Mouse (Mus musculus) CD4-positive, CD25-positive, alpha-beta regulatory T cell, adult 4 months (primary cell): ENCODE results near the gene Hist2h2aa1. TPM values are rescaled to one million over a fixed set of nuclear protein-coding genes. Genes with fewer than 3 reads are reported as not detected.

Source experiments
- ATAC-seq: one replicate; pipeline ENCODE4 v1.8.0; 2017
- polyA plus RNA-seq, 2 experiments: library from polyadenylated mRNA; unstranded; fragments of 100-300 nt; shearing (Covaris generic); gene quantifications; one replicate each; pipeline ENCODE4 v1.2.1; 2017

Gene Hist2h2aa1
- polyA plus RNA-seq, 2 experiments from 2014 or later = 21.7 TPM; not detected in 1

- ATAC-seq = no peak
Observed at GRCm38 (mm10) chr3:96254683-96255355, 9.5 kb downstream of the Hist2h2aa1 start.

- peak; percentile 54 for ATAC-seq
Observed at GRCm38 (mm10) chr3:96255926-96256593, 10.8 kb downstream of the Hist2h2aa1 start.

DNA sequence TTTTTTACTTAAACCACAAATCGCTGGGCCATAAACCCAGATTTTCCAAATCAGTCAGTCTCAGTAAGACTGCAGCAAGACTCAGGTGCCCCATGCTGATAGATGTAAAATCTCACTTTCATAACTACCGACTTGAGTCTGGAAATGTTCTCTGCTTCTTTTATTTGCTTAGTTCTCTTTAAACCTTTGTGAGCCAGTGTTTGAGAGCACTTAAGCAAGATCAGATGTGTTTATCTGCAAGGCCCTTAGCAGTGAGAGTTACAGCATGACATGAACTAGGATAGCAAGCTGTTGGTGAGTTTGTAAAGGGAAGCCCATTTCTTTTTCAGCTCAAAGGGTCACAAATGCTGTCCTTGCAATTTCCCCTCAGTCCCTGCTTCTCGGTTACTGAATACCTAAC lies 11.9 kb downstream of the Hist2h2aa1 start:
- no peak for ATAC-seq

DNA sequence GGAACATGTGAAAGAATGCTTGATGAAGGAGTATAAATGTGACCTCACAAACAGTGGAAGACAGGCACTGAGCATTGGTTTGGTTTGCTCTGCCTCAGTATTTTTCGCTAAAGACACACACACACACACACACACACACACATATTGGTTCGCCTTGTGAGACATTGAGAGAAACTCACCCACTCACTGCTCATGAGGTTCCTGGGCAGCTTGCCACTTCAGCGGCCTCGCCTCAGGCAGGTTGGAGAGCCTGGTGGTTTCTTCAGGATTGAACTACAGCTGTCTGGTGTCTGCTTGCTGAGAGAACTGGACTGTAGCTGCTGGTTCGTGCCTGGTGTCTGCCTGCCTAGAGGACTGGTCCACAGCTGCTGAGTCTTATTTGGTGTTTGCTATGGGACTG lies 14.9 kb downstream of the Hist2h2aa1 start:
- no peak for ATAC-seq

DNA sequence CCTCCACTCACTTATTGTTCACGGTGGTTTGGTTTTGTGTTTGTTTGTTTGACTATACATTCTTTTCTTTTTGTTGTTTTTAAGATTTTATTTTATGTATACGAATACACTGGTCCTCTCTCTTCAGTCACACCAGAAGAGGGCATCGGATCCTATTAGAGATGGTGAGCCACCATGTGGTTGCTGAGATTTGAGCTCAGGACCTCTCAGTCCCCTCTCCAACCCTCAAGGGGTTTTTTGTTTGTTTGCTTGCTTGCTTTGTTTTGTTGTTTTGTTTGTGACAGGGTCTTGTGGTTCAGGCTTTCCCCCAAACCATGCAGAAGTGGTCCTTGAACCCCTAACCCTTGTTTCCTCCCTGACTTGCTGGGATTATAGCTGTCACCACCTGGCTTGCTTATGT lies 16.3 kb downstream of the Hist2h2aa1 start:
- ATAC-seq = no peak

DNA sequence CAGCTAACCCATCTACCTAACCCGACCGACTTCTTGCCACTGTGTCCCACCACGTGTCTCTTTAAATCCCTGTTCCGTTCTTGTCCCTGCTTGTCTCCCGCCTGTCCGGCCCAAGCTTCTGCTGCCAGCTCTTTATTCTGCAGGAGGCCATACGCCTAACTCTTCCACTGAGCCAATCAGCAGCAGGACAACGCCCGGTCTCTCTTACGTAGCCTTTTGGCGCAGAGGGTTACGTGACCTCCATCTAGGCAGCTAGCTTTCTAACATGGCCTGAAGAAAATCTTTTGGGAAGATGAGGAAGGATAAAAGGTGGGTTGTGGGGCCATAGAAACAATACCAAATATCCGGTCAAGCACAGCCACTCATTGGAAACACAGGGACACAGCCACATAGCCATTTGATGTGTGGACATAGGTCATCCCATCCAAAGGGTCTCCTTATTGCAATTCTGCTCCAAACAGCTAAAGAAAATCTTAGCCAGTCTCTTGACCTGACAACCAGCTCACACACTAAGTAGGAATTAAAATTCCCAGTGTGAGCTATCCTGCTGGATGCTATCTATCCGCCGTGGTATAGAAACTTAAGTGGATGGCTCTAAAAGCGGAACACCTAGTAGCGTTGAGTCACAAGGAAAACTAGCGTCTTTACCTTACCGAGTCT lies 17.0 kb downstream of the Hist2h2aa1 start:
- ATAC-seq = peak; percentile 67

GRCm38 (mm10) chr3:96262979-96263550 lies 17.8 kb downstream of the Hist2h2aa1 start, which contains the start of gene Hist2h4:
Gene Hist2h4 (minus strand): TSS chr3:96263311.
- peak; percentile 83 for ATAC-seq

DNA sequence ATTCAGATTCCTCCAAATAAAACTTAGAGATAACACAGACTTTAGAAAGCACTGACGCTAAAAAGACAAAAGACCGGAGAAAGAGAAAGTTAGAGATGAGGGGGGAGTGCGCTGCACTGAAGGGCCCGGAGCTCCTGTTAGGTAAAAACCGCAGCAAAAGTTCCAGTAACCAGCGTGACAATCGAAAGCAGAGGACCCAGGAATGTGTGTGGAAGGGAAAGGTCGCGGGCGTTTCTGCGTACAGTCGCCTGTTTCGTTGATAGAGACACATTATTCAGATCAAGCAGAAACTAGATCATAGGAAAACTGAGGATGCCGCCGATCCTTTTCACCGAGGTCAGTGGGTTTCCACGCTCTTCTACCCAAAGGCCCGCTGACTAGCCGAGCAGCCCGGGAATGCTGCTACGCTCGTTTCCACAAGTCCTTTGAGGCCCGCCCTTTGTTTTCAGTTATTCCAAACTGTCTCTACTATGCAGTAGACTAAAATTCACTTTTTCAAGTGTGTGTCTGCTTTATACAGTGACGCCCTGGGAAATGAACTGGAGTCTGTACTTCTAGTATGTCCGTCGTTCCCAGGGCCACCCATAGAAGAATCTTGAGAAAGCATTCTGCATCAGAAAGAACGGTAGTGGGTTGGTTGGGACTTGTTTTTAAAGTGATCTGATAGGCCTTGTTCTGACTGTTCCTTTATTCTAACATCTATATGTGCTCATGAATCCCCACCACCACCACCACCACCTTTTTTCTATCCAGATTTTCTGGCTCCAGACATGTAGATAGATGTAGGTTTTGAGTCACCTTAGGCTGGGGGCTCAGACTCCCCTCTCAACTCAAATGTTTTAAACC lies 18.5 kb downstream of the Hist2h2aa1 start:
- ATAC-seq = peak; percentile 34

DNA sequence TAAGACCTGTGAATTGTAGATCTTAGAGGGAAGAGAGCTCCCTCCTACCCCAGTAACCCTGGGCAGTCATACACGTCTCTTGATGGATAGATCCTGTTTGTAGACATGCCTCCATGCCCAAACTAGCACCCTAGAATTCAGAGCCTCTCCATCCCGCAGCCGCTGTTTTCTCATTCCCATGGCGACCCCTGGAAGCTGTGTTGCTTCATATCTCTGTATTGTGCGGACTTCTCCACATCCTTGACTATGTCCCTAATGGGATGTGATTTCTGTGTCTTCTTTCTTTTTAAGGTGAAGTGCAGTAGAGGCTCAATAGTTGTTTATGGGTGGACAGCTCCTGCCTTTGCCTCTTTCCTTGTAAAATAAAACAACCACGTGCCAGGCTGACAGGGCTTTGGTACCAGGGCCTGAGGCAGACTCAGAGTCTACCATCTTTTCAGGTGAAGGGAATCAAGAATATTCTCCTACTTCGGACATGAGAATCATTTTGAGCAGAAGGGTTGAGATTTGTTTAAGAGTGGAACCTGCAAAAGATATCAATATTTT lies 19.2 kb downstream of the Hist2h2aa1 start:
- ATAC-seq = no peak

- no peak for ATAC-seq
Observed at GRCm38 (mm10) chr3:96266132-96266710, 20.9 kb downstream of the Hist2h2aa1 start.

DNA sequence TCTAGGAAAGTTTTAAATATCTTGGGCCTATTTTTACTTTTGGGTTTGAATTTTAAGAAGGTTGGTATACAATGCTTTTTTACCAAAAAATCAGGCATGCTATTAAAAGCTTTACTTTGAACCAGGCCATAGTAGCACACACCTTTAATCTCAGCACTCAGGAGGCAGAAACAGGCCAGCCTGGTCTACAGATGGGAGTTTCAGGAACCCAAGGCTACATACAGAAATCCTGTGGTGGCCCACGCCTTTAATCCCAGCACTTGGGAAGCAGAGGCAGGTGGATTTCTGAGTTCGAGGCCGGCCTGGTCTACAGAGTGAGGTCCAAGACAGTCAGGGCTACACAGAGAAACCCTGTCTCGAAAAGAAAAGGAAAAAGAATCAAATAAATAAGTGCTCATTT lies 22.2 kb downstream of the Hist2h2aa1 start:
- no peak for ATAC-seq

GRCm38 (mm10) chr3:96268051-96268775 lies 22.9 kb downstream of the Hist2h2aa1 start, which contains the start of gene Hist2h3b:
Gene Hist2h3b (plus strand): TSS chr3:96268654.
- peak; percentile 38 for ATAC-seq

DNA sequence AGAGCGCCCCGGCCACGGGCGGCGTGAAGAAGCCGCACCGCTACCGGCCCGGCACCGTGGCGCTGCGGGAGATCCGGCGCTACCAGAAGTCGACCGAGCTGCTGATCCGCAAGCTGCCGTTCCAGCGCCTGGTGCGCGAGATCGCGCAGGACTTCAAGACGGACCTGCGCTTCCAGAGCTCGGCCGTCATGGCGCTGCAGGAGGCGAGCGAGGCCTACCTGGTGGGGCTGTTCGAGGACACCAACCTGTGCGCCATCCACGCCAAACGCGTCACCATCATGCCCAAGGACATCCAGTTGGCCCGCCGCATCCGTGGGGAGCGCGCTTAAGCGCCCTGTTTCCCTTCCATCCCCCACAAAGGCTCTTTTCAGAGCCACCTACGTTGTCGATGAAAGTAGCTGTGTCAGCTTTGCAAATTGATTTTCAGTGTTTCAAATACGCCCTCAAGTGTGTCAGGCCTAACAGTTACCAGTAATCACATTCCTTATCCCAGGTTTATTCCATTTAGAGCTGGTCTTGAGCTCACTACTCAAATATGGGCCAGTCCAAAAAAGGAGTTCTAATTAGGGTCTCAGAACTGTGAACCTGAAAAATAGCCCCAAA lies 23.6 kb downstream of the Hist2h2aa1 start:
- ATAC-seq = peak; percentile 35

DNA sequence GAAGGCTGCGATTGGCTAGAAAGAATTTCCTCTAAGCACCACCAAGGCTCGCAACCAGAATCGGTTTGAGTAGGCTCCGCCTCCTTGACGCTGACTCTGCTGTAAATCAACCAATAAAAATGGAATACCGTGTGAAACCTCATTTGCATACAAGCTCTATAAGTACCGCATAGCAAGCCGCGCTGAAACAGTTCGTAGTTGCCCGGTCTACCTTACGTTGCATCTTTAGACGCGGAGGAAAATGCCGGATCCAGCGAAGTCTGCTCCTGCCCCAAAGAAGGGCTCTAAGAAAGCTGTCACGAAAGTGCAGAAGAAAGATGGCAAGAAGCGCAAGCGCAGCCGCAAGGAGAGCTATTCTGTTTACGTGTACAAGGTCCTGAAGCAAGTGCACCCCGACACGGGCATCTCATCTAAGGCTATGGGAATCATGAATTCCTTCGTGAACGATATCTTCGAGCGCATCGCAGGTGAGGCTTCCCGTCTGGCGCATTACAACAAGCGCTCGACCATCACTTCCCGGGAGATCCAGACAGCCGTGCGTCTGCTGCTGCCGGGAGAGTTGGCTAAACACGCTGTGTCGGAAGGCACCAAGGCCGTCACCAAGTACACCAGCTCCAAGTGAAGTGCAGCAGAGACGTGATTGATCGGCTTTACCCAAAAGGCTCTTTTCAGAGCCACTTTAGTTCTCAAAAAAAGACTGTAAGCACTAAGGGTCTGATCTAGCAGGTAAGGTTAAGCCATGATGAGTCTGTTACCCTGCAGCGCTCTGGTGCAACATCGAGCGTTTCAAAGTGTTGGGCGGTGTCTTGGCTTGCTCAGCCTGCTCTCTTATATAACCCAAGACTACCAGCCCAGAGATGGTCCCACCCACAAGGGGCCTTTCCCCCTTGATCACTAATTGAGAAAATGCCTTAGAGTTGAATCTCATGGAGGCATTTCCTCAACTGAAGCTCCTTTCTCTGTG lies 24.5 kb downstream of the Hist2h2aa1 start, which contains the start of gene Hist2h2bb:
Gene Hist2h2bb, plus strand, starts transcription at position 242 of the 964 bp plus-strand sequence.
- ATAC-seq = peak; percentile 86

DNA sequence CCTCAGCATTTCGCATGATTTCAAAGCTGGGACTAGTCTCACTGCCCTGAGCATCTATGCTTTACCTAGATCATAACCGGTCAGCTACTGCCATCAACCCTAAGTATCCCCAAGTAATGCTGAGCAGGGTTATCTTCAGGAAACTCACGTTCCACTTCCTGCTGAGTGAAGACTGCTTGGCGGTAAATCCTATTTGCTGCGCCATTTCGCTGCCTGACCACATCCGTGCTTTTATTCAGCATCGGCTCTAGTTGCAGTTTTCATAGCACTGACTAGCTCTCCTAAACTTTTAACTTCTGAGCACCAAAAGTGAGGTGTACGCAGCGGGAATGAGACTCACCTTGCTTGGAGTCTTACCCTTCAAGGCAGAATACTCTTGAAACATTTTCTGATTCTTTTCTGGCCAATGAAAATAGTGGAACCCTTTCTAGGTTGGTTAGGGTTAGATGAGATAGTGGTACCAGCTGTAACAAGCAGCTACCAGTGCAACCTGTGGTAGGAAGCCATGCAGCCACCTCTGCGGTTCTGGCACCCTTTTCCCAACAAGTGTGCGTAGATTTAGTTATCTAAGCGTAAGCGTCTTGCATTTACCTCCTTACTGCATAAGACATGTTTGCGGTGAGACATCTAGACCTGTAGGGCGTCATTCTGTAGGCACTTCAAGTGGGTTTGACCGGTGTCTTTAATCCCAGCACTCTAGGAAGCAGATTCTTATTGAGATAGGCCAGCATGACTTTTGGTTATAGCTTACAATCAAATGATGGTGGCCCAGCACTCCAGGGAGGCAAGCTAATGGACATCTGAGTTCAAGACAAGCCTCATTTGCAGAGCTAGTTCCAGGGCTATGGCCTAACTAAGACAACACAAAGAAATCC lies 28.5 kb downstream of the Hist2h2aa1 start:
- peak; percentile 42 for ATAC-seq

DNA sequence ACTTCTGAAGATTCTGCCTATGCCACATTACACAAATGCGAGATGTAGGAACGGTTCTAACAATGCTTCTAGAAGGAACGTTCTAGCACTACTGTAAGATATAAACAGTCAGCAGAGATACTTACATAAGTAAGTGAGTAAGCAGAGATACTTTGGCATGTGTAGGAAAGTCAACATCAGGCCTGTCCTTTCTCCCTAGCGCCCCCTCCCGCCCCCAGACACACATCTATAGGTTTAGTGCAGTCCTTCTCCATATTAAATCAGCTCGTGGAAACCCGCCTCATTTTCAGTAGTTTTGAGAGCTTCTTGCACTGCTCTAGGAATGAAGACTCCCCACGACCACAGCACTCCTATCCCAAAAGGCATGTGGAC lies 32.1 kb downstream of the Hist2h2aa1 start:
- no peak for ATAC-seq

DNA sequence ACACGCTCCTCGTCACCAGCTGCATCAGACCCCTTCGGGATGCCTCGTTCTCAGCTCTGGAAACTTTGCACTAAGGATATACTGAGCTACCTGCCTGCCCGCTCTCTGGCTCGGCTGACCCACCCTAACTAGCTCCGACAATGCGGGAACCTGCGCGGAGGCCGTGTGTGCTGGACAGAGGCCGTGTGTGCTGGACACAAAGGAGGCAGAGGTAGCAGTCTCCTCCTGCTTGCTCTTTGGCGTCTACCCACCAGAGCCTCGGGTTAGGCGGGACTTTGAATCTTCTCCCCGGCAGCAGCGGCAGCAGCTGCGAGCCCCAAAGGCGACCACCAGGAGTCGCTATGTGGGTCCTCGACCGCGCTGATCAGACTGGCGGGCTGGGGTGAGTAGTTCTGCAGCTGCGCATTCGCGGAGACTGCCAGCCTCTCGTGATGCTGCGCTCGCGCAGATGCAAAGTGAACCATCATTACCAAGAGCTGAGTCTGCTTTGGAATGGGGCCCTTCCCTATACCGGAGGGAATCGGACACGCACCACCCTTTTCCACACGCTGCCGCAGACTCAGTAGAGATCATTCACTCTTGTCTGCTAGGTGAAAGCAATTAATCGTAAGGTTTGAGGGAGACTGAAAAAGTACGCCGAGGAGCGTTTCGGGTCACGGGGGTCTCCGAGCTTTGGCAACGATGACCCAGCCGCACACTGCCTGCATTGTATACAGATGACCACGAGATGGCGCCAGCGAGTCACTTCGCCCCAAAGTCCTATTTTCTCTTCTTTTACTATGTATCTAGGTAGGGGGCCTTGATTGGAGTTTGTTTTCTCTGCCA lies 32.7 kb downstream of the Hist2h2aa1 start:
- ATAC-seq = peak; percentile 85
